Mouse (Mus musculus) liver, embryonic 14.5 days (tissue): ENCODE data around the gene Ccin. TPM values are rescaled to one million over a fixed set of nuclear protein-coding genes. Genes with fewer than 3 reads are reported as not detected.

Experiments used
- ATAC-seq: fragments of 200-750 bp; cut with Nextera tagmentation; 2 replicates; pipeline ENCODE4 v1.8.0; 2017; ENCODE audit warnings: moderate number of reproducible peaks, mild to moderate bottlenecking, moderate library complexity; ENCODE audit not compliant: insufficient read depth
- DNase-seq, 3 experiments: peaks; one replicate each; pipeline ENCODE4 v3.0.0-alpha.2; 2012 to 2013; ENCODE audit warnings: low read depth in 3 of 3, low spot score in 3 of 3
- H3K27ac ChIP-seq: fragments of 300-500 bp; sonication (generic); 2 replicates; pipeline ENCODE4 v1.5.1; 2014; ENCODE audit warnings: moderate library complexity, mild to moderate bottlenecking, control low read depth, inconsistent platforms
- H3K27me3 ChIP-seq: fragments of 300-500 bp; sonication (generic); 2 replicates; pipeline ENCODE4 v1.6.1; 2014; ENCODE audit warnings: mild to moderate bottlenecking, low read length, moderate library complexity; ENCODE audit not compliant: control insufficient read depth, insufficient read depth
- H3K36me3 ChIP-seq: fragments of 300-500 bp; sonication (generic); replicated peaks from 2 replicates; pipeline ENCODE4 v1.6.1; 2014; ENCODE audit warnings: low read depth; ENCODE audit not compliant: control insufficient read depth, insufficient read depth
- H3K4me1 ChIP-seq, 2 experiments: fragments of 200-500 bp in 1 of 2; fragments of 300-500 bp in 1 of 2; sonication (generic) in 1 of 2; replicated peaks; 2 replicates each; pipeline ENCODE4 v1.6.1; 2012 to 2014; ENCODE audit warnings: antibody characterized with exemption in 1 of 2, inconsistent platforms in 1 of 2, low read length in 1 of 2; ENCODE audit not compliant: control insufficient read depth in 2 of 2, insufficient read depth in 2 of 2
- H3K4me2 ChIP-seq: fragments of 300-500 bp; sonication (generic); 2 replicates; pipeline ENCODE4 v1.6.1; 2014; ENCODE audit warnings: low read depth, mild to moderate bottlenecking, control low read depth, moderate library complexity
- H3K4me3 ChIP-seq, 2 experiments: fragments of 200-500 bp in 1 of 2; fragments of 300-500 bp in 1 of 2; sonication (generic) in 1 of 2; 2 replicates each; pipeline ENCODE4 v1.5.1; 2012 to 2014; ENCODE audit warnings: low read depth in 2 of 2, low read length in 2 of 2, mild to moderate bottlenecking in 2 of 2, control low read depth in 1 of 2, inconsistent platforms in 1 of 2, moderate library complexity in 1 of 2; ENCODE audit not compliant: insufficient read depth in 1 of 2
- H3K9ac ChIP-seq: fragments of 300-500 bp; sonication (generic); replicated peaks from 2 replicates; pipeline ENCODE4 v1.6.1; 2014; ENCODE audit warnings: mild to moderate bottlenecking, control low read depth, moderate library complexity
- H3K9me3 ChIP-seq: fragments of 300-500 bp; sonication (generic); 2 replicates; pipeline ENCODE4 v1.6.1; 2016; ENCODE audit warnings: low read length, mixed read lengths; ENCODE audit not compliant: control insufficient read depth
- CTCF ChIP-seq: IDR thresholded peaks from 2 replicates; pipeline ENCODE4 v1.5.1; 2016; ENCODE audit warnings: antibody characterized with exemption, low read depth, control low read depth
- EP300 ChIP-seq: IDR thresholded peaks from 2 replicates; pipeline ENCODE4 v1.6.1; 2016; ENCODE audit warnings: antibody characterized with exemption, low read depth
- WGBS: fragments of 180-500 bp; shearing (Covaris S2); extraction: QIAGEN DNeasy Blood & Tissue Kit; methylation state at CpG from one replicate; pipeline ENCODE4 v1.1.7; 2014; ENCODE audit not compliant: insufficient replicate concordance; 5-methylcytosine and 5-hydroxymethylcytosine counted together
- polyA plus RNA-seq, 2 experiments: library from polyadenylated mRNA; depleted of rRNA in 1 of 2; stranded (reverse) in 1 of 2; unstranded in 1 of 2; fragments of >200 nt; fragmentation: Nextera tagmentation in 1 of 2; extraction: Ambion mirVana in 1 of 2; gene quantifications; 2 replicates each; pipeline versions ENCODE4 v1.2.1 to v1.2.3; 2012 to 2014

Gene Ccin
- polyA plus RNA-seq, 2 experiments = 0.02 TPM; not detected in 1

DNA sequence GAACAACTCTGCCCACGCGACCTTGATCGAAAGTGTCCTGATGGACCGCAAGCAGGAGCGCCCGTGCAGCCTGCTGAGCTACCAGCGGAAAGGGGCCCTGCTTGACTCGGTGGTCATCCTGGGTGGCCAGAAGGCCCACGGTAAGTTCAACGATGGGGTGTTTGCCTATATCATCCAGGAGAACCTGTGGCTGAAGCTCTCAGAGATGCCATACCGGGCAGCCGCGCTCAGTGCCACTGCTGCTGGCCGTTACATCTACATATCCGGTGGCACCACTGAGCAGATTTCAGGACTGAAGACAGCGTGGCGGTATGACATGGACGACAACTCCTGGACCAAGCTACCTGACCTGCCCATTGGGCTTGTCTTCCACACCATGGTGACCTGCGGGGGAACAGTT, 1.0 kb downstream of the Ccin start:
- no peaks in the 10 kb centered on the region for H3K36me3 ChIP-seq
- no peak overlapping the region for H3K27ac ChIP-seq
- no peak for DNase-seq
- no peak for ATAC-seq
- no peak overlapping the region for H3K9ac ChIP-seq
- H3K4me2 ChIP-seq = no peak overlapping the region
- TF ChIP-seq EP300 (no peak), CTCF (no peak)
- no peaks in the 10 kb centered on the region for H3K9me3 ChIP-seq
- H3K4me3 ChIP-seq = no peak overlapping the region
- H3K4me1 ChIP-seq = peaks cover 0 to 3% of the 10 kb centered on the region in 2 experiments; a peak in 2 of 4 replicates
- H3K27me3 ChIP-seq = no peaks in the 10 kb centered on the region
- 78% methylated on average over 19 of the region's 19 CpGs for WGBS

DNA sequence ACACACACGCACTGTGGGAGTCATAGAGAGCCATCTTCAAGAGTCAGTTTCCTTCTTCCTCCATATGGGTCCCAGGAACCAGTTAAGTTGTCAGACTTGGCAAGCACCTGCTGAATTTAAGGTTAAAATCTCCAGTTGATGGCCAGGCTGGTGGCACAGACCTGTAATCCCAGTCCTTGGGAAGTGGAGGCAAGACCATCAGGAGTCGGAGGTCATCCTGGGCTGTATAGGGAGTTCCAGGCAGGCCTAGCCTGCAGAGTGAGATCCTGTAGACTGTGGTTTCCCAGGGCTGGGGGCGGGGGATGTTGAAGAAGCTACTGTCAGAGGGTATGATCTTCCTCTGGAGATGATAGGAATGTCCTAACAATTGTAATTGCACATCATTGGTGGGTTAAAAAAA, 5.7 kb downstream of the Ccin start:
- DNase-seq (no peak), ATAC-seq (no peak)
- no peak overlapping the region for H3K4me2 ChIP-seq
- no peaks in the 10 kb centered on the region for H3K36me3 ChIP-seq
- no peak overlapping the region for H3K9ac ChIP-seq
- no peaks in the 10 kb centered on the region for H3K27me3 ChIP-seq
- 72% methylated on average over 3 of the region's 3 CpGs for WGBS
- TF ChIP-seq EP300 (no peak), CTCF (no peak)
- H3K4me1 ChIP-seq = no peaks in the 10 kb centered on the region
- no peak overlapping the region for H3K4me3 ChIP-seq
- H3K9me3 ChIP-seq = no peaks in the 10 kb centered on the region
- H3K27ac ChIP-seq = no peak overlapping the region

DNA sequence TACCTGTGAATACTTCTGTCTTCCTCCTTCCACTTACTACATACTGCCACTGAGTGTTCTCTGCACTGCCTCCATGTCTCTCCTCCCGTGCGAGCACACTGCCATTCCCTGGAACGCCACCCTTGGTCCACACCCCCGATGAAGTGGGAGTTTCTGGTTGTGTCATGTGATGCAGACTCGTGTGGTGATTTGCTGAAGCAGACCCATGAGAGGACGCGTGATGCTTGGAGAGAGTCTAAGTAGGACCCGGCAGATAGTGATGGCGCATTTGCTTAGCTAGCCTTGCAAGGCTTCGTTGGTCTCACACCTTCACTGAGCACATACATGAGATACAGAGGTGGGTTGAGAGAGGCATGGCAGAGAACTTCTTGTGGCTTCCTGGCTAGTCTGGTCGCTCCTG, 9.8 kb downstream of the Ccin start:
- no peaks in the 10 kb centered on the region for H3K36me3 ChIP-seq
- ATAC-seq (no peak), DNase-seq (no peak)
- H3K4me2 ChIP-seq = no peak overlapping the region
- no peak for TF ChIP-seq CTCF
- TF ChIP-seq EP300 = no peak
- H3K4me3 ChIP-seq = no peak overlapping the region
- no peak overlapping the region for H3K27ac ChIP-seq
- H3K9ac ChIP-seq = no peak overlapping the region
- H3K27me3 ChIP-seq = no peaks in the 10 kb centered on the region
- 78% methylated on average over 11 of the region's 11 CpGs for WGBS
- H3K4me1 ChIP-seq = no peaks in the 10 kb centered on the region
- no peaks in the 10 kb centered on the region for H3K9me3 ChIP-seq

DNA sequence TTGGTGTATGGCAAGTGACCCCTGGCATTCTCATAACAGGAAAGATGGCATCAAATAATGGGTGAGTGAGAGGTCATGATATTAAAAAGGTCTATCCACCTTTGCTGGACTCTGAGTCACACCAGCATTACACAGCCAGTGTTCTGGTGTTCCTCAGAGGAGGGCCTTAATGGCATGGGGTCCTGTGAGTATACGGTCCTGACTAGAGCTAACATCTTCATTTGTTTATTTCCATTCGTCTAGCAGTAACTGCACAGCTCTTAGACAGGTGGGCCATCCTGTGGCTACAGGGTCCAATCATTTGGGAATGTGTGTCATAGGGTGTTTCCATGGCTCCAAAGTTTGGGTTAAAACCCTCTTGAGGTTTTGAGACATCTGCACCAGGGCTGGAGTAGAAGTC, 11.1 kb downstream of the Ccin start:
- H3K27ac ChIP-seq = no peak overlapping the region
- H3K9me3 ChIP-seq = no peaks in the 10 kb centered on the region
- no peaks in the 10 kb centered on the region for H3K27me3 ChIP-seq
- H3K4me2 ChIP-seq = no peak overlapping the region
- H3K36me3 ChIP-seq = no peaks in the 10 kb centered on the region
- TF ChIP-seq CTCF (no peak), EP300 (no peak)
- ATAC-seq (no peak), DNase-seq (no peak)
- H3K4me3 ChIP-seq = no peak overlapping the region
- WGBS = 62% methylated on average over 2 of the region's 2 CpGs
- no peak overlapping the region for H3K9ac ChIP-seq
- H3K4me1 ChIP-seq = no peaks in the 10 kb centered on the region

DNA sequence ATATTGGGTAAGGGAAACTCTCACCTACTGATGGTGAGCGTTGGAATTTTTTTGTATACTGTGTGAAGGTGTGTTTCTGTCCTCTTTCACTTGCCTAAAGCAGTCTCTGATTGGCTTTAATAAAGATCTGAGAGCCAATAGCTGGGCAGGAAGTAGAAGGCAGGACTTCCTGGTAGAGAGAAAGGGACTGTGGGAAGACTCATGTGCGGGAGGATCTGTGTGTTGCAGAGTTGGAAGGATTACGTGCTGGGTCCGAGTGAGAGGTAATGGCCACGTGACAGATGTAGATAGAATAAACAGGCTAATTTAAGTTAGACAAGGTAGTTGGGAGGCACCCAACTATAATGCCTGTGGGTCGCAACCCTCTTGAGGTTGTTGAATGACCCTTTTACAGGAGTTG, 20.3 kb downstream of the Ccin start:
- Histone ChIP-seq H3K9me3 (no peaks in the 10 kb centered on the region), H3K27me3 (no peaks in the 10 kb centered on the region), H3K4me3 (peak overlapping the region; percentile 56 to 81), H3K36me3 (no peaks in the 10 kb centered on the region; the same call in 1 of the 2 replicates), H3K4me2 (peak overlapping the region; percentile 78), H3K4me1 (peaks cover 12 to 25% of the 10 kb centered on the region in 2 experiments), H3K9ac (peak overlapping the region; percentile 82), H3K27ac (peak overlapping the region; percentile 99)
- WGBS = 23% methylated on average over 6 of the region's 6 CpGs
- ATAC-seq (peak; percentile 83), DNase-seq (peak; percentile 65 to 77 (median 66))
- TF ChIP-seq CTCF = no peak
- no peak for TF ChIP-seq EP300
